Mouse (Mus musculus): ENCODE measurements at regions not wholly inside any gene's neighbourhood (a gene's known extent, or its start where the extent isn't known, plus 50 kb on each side); places are given as distances from the start of the nearest gene placed in this dataset.
A peak's percentile ranks its signal among the peaks of the same experiment; 100 is the strongest.

DNA sequence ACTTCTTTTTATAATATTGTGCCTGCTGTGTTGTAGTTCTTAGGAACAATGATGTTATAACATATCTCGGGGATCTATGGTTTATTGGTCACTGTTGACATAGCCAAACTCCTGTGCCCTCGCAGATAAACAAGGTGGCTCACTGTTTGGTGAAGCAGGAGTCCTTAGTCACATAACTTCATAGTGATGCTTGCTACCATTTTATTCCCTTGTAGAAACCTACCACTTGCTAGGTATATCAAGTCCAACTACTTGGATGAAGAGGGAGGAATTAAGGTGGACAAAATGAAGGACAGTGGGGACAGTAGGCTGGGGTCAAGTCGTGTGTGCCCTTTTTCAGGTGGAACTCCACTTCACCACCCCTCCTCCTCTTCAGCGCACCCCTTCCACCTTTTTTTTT lies 146.7 kb upstream of the Bcl6 start:
- 88% methylated on average over 4 of the region's 4 CpGs for WGBS
- no peaks in the 10 kb centered on the region for H3K9me3 ChIP-seq (ENCODE audit: control insufficient read depth, low read length)
- H3K36me3 ChIP-seq (ENCODE audit: control insufficient read depth, insufficient read depth, low read length), result no peaks in the 10 kb centered on the region
- H3K9ac ChIP-seq (ENCODE audit: low read length), result no peak overlapping the region
- no peak for DNase-seq (ENCODE audit: low spot score)
- TF ChIP-seq EP300 (optimal IDR thresholded peaks at IDR 0.05) (no peak), CTCF (IDR thresholded peaks at IDR 0.05; ENCODE audit: low read depth) (no peak)
- ATAC-seq (ENCODE audit: low FRiP score, low TSS enrichment), result no peak
- no peaks in the 10 kb centered on the region for H3K4me1 ChIP-seq (replicated peaks; ENCODE audit: control insufficient read depth, insufficient read depth)
- H3K4me2 ChIP-seq (replicated peaks; ENCODE audit: low read depth), result no peak overlapping the region
- no peak overlapping the region for H3K27ac ChIP-seq (replicated peaks)
- H3K4me3 ChIP-seq (ENCODE audit: low read depth, low read length), result no peak overlapping the region
- H3K27me3 ChIP-seq (ENCODE audit: control insufficient read depth, insufficient read depth, low read length), result no peaks in the 10 kb centered on the region

DNA sequence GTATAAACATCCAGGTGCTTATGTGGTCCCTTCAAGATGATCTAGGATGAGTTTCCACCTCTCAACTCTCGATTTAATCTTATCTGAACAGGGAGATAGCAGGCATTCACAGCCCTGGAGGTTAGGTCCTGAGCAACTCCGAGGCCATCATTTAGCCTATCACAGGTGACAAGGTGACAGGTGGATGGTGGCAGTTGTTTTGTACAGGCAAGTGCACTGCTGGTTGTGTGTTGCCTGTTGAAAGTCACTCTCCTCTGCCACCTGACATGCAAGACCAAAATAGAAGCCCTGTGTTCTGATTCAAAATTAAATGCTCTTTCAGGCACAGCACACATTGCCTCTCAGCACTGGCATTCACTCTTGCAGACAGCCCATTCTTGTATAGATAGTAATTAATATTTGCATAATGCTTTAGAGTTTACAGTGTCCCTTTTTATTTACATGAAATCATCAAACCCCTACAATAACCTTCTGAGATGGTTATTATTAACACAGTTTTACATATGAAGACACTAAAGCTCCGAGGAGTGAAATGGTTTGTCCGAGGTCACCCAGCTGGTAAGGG lies 145.9 kb upstream of the Bcl6 start:
- H3K4me2 ChIP-seq (replicated peaks; ENCODE audit: low read depth), result no peak overlapping the region
- no peaks in the 10 kb centered on the region for H3K4me1 ChIP-seq (replicated peaks; ENCODE audit: control insufficient read depth, insufficient read depth)
- DNase-seq (ENCODE audit: low spot score) (no peak), ATAC-seq (ENCODE audit: low FRiP score, low TSS enrichment) (no peak)
- no peaks in the 10 kb centered on the region for H3K36me3 ChIP-seq (ENCODE audit: control insufficient read depth, insufficient read depth, low read length)
- H3K4me3 ChIP-seq (ENCODE audit: low read depth, low read length), result no peak overlapping the region
- TF ChIP-seq CTCF (IDR thresholded peaks at IDR 0.05; ENCODE audit: low read depth) (no peak), EP300 (optimal IDR thresholded peaks at IDR 0.05) (no peak)
- H3K27ac ChIP-seq (replicated peaks), result no peak overlapping the region
- 60% methylated on average over 4 of the region's 4 CpGs for WGBS
- H3K9ac ChIP-seq (ENCODE audit: low read length), result no peak overlapping the region
- no peaks in the 10 kb centered on the region for H3K9me3 ChIP-seq (ENCODE audit: control insufficient read depth, low read length)
- no peaks in the 10 kb centered on the region for H3K27me3 ChIP-seq (ENCODE audit: control insufficient read depth, insufficient read depth, low read length)

GRCm38 (mm10) chr16:24130646-24131045 lies 142.0 kb upstream of the Bcl6 start:
- no peak overlapping the region for H3K4me3 ChIP-seq (ENCODE audit: low read depth, low read length)
- H3K36me3 ChIP-seq (ENCODE audit: control insufficient read depth, insufficient read depth, low read length), result no peaks in the 10 kb centered on the region
- DNase-seq (ENCODE audit: low spot score), result no peak
- H3K27me3 ChIP-seq (ENCODE audit: control insufficient read depth, insufficient read depth, low read length), result no peaks in the 10 kb centered on the region
- H3K4me2 ChIP-seq (replicated peaks; ENCODE audit: low read depth), result no peak overlapping the region
- TF ChIP-seq EP300 (optimal IDR thresholded peaks at IDR 0.05) (no peak), CTCF (IDR thresholded peaks at IDR 0.05; ENCODE audit: low read depth) (no peak)
- H3K9me3 ChIP-seq (ENCODE audit: control insufficient read depth, low read length), result no peaks in the 10 kb centered on the region
- H3K9ac ChIP-seq (ENCODE audit: low read length), result no peak overlapping the region
- ATAC-seq (ENCODE audit: low FRiP score, low TSS enrichment), result no peak
- H3K4me1 ChIP-seq (replicated peaks; ENCODE audit: control insufficient read depth, insufficient read depth), result no peaks in the 10 kb centered on the region
- no peak overlapping the region for H3K27ac ChIP-seq (replicated peaks)

DNA sequence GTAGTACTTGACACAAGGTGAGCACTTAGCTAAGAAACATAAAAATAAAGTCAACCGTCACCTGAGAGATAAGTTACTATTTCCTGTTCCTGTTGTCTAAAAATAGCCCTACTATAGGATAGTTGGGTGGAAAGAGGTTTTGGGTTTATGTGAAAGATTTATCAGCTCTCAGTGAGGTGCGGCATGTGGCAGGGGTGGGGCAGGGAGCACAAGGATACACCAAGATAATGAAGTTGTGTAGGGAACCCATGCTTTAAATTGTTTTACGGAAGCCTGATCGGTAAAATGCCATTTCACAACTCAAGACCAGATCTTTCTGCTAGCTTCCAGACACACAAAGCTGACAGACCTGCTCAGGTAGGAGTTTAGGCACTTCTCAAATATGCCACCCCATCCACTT lies 141.0 kb upstream of the Bcl6 start:
- no peaks in the 10 kb centered on the region for H3K4me1 ChIP-seq (replicated peaks; ENCODE audit: control insufficient read depth, insufficient read depth)
- H3K9me3 ChIP-seq (ENCODE audit: control insufficient read depth, low read length), result no peaks in the 10 kb centered on the region
- no peak overlapping the region for H3K4me3 ChIP-seq (ENCODE audit: low read depth, low read length)
- no peak overlapping the region for H3K9ac ChIP-seq (ENCODE audit: low read length)
- H3K4me2 ChIP-seq (replicated peaks; ENCODE audit: low read depth), result no peak overlapping the region
- no peaks in the 10 kb centered on the region for H3K27me3 ChIP-seq (ENCODE audit: control insufficient read depth, insufficient read depth, low read length)
- 64% methylated on average over 4 of the region's 4 CpGs for WGBS
- peak; percentile 26; the same call in 1 of the 2 replicates for ATAC-seq (ENCODE audit: low FRiP score, low TSS enrichment)
- DNase-seq (ENCODE audit: low spot score), result no peak
- H3K36me3 ChIP-seq (ENCODE audit: control insufficient read depth, insufficient read depth, low read length), result no peaks in the 10 kb centered on the region
- TF ChIP-seq EP300 (optimal IDR thresholded peaks at IDR 0.05) (no peak), CTCF (IDR thresholded peaks at IDR 0.05; ENCODE audit: low read depth) (no peak)
- H3K27ac ChIP-seq (replicated peaks), result no peak overlapping the region

GRCm38 (mm10) chr16:24128566-24128965 lies 139.9 kb upstream of the Bcl6 start:
- WGBS, result 64% methylated on average over 3 of the region's 3 CpGs
- Histone ChIP-seq H3K9ac (ENCODE audit: low read length) (no peak overlapping the region), H3K4me3 (ENCODE audit: low read depth, low read length) (no peak overlapping the region), H3K4me1 (replicated peaks; ENCODE audit: control insufficient read depth, insufficient read depth) (no peaks in the 10 kb centered on the region), H3K27me3 (ENCODE audit: control insufficient read depth, insufficient read depth, low read length) (no peaks in the 10 kb centered on the region), H3K36me3 (ENCODE audit: control insufficient read depth, insufficient read depth, low read length) (no peaks in the 10 kb centered on the region), H3K4me2 (replicated peaks; ENCODE audit: low read depth) (no peak overlapping the region), H3K27ac (replicated peaks) (no peak overlapping the region), H3K9me3 (ENCODE audit: control insufficient read depth, low read length) (no peaks in the 10 kb centered on the region)
- DNase-seq (ENCODE audit: low spot score) (no peak), ATAC-seq (ENCODE audit: low FRiP score, low TSS enrichment) (no peak)
- no peak for TF ChIP-seq CTCF (IDR thresholded peaks at IDR 0.05; ENCODE audit: low read depth)
- TF ChIP-seq EP300 (optimal IDR thresholded peaks at IDR 0.05), result no peak

- no peaks in the 10 kb centered on the region for H3K9me3 ChIP-seq (ENCODE audit: control insufficient read depth, low read length)
- no peak overlapping the region for H3K27ac ChIP-seq (replicated peaks)
- H3K9ac ChIP-seq (ENCODE audit: low read length), result no peak overlapping the region
- H3K4me1 ChIP-seq (replicated peaks; ENCODE audit: control insufficient read depth, insufficient read depth), result no peaks in the 10 kb centered on the region
- H3K27me3 ChIP-seq (ENCODE audit: control insufficient read depth, insufficient read depth, low read length), result no peaks in the 10 kb centered on the region
- no peak for ATAC-seq (ENCODE audit: low FRiP score, low TSS enrichment)
- H3K4me3 ChIP-seq (ENCODE audit: low read depth, low read length), result no peak overlapping the region
- no peak overlapping the region for H3K4me2 ChIP-seq (replicated peaks; ENCODE audit: low read depth)
- DNase-seq (ENCODE audit: low spot score), result no peak
- no peak for TF ChIP-seq CTCF (IDR thresholded peaks at IDR 0.05; ENCODE audit: low read depth)
- no peak for TF ChIP-seq EP300 (optimal IDR thresholded peaks at IDR 0.05)
- 81% methylated on average over 5 of the region's 5 CpGs for WGBS
- H3K36me3 ChIP-seq (ENCODE audit: control insufficient read depth, insufficient read depth, low read length), result no peaks in the 10 kb centered on the region
Measured at GRCm38 (mm10) chr16:24124766-24125165, 136.1 kb upstream of the Bcl6 start.

Data from stomach, postnatal 0 days (tissue).